Mouse (Mus musculus): Measurements from ENCODE around the gene Arhgap22.

Arhgap22 gene

DNA sequence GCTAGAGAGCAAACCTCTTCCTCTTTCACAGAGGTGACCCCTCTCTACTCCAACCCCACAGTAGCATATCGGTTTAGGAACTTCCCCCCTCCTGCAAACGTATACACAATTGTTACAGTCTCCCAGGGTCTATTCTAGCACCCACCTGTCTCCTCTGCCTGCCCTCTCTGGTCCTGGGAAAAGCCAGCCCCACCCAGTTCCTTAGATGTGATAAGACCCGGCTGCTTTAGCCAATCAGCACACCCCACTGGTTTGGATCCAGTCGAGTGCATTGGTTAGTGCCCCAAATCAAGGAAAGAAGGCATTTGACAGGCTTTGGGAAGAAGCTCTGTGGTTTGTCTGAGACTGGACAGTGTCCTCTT lies 922 bp downstream of the Arhgap22 start:
- no peak for DNase-seq (ENCODE audit: low spot score)

- DNase-seq (ENCODE audit: low spot score): no peak
Observed at GRCm38 (mm10) chr14:33215163-33215562, 1.3 kb downstream of the Arhgap22 start.

DNA sequence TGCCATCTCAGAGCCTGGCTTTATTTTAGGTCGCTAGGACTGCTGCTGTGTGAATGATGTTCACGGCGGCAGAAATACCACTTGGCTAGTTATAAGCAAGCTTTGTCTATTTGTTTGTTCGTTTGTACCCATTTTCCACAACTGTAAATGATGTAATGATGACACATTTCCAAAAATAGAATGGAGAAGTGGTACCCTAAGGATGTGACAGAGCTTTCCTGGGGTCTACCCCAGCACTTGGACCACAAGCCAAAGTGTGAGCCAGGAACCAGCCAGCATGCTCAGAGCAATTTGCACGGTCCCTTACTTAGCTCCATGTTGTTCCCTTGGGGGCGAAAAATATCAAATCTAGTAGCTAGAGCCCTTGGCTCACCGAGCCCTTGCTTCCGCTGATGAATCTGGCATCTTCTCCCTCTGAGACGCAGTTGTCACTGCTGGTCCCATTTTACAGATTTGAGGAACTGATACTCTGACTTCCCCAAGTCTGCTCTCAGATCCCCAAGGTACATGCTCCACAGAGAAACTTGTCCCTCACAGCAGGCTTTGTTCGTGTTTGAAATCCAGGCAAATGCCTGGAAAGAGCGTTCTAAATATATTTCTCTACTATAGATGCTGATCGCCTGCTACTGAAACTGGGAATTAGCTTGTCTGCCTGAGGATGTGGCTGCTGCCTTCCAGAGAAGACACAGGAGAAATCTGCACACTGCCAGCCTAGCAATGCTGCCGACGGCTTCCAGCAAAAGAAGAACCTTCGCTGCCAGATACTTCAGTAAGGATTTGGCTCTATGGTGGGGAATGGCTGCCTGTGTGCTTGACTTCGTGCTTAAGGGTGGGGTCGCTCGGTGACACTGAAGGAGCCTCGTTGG lies 2.8 kb downstream of the Arhgap22 start:
- no peak for DNase-seq (ENCODE audit: low spot score)

DNA sequence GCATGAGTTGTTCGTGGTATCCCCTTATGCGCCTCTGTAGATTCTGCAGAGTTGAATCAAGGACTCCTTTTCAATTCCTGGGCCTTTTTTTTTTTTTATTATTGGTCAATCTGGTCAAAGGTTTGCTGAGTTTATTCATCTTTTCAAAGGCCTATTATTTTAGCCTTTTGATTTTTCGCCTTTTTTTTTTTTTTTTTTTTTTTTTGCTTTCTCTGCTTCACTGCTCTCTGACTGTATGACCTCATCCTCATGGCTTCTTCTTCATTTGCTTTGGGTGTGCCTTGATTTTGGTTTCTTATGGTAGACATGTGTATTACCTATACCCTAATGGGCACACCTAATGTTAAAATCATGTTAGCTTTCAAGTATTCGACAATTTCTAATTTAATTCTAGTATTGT lies 11.4 kb downstream of the Arhgap22 start:
- no peak for DNase-seq (ENCODE audit: low spot score)

DNA sequence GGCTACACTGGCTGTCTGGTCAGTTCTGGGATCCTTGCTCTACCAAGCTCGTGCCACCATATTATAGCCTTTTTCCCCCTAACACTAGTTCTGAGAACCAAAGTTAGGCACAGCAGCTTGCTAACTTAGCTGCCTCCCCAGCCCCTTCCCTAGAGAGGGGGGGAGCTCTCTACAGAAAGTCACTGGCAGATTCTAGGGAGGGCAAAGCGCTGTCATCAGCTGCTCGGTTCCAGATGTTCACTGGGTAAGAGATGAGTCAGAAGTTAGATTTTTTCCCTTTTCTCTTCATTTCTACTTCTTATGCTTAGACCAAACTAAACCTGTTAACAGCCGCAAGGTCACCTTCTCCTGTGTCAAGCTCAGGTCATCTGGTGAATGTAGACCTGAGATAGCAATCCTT lies 16.8 kb downstream of the Arhgap22 start:
- no peak for DNase-seq (ENCODE audit: low spot score)

DNA sequence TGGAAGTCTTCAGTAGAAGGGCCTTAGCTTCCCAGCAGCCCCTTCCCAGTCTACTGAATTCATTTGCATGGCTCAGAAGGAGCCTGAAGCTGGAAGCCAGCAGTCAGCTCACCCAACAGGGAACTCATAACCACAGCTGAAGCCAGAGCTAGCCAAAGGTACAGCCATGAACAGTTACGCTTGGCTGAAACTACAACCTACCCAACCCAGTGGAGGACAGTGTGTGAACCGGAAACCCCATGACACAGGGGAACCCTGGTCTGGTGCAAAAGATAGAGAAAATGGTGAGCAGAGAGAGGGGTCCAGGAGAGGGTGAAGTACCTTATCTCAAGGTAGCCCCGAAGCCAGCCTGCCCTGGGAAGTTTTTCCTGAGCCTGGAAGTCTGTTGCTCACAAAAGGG lies 17.5 kb downstream of the Arhgap22 start:
- DNase-seq (ENCODE audit: low spot score): no peak

DNA sequence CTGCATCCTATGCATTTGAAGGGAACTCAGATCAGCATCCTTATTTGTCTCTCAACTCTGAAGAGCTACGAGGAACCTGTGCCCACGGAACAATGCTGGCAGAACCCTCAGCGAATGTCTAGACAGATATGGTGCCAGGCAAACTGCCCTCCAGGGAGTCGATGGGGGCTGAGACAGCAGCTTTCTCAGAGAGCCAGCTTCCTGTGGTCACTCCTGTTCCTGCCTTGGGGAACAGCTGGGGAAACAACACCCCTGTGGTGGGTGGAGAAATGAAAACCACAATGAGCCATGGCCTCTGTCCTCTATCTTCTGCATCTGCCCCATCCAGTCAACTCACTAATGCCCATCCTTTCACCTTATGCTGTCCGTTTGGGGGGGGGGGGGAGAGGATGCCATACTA lies 18.2 kb downstream of the Arhgap22 start:
- no peak for DNase-seq (ENCODE audit: low spot score)

DNA sequence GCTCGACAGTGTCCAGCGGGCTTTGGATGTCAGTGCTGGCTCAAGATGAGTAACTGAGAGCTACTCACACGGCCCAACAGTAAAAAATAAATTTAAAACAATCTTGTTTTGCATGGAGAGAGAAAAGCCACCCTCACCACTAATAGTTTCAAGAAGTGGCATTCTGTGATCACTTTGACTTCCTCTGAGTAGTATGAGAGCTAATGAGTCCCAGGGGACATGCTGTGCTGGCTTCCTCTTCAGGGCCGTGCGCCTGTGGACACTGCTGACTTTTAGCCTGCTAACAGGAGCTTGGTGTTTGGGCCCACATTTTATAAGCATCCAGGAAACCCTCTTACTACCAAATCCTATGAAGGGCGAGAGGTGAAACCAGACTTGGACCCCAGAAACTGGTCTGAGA lies 21.8 kb downstream of the Arhgap22 start:
- DNase-seq (ENCODE audit: low spot score): no peak

- DNase-seq (ENCODE audit: low spot score): no peak
Observed at GRCm38 (mm10) chr14:33240400-33240799, 26.6 kb downstream of the Arhgap22 start.

GRCm38 (mm10) chr14:33243261-33243660 lies 29.4 kb downstream of the Arhgap22 start:
- no peak for DNase-seq (ENCODE audit: low spot score)

DNA sequence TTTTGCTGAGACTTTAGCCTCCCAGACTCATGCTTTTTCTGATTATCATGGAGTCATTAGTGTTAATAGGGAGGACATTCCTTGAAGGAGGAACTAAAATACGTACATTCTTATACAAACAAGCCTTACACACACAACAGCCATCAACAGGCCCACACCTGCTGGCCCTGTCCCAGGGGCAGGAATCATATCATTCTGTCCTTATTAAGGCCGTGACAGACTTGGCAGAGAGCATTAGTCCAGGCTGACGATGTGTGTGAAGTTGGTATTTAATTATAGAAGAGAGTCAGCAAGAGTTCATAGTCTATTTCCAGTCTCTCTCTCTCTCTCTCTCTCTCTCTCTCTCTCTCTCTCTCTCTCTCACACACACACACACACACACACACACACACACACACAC lies 30.7 kb downstream of the Arhgap22 start:
- no peak for DNase-seq (ENCODE audit: low spot score)

- DNase-seq (ENCODE audit: low spot score): no peak
Observed at GRCm38 (mm10) chr14:33244946-33245345, 31.1 kb downstream of the Arhgap22 start.

- DNase-seq (ENCODE audit: low spot score): no peak
Observed at GRCm38 (mm10) chr14:33246476-33246875, 32.6 kb downstream of the Arhgap22 start.

- no peak for DNase-seq (ENCODE audit: low spot score)
Observed at GRCm38 (mm10) chr14:33247623-33248022, 33.8 kb downstream of the Arhgap22 start.

GRCm38 (mm10) chr14:33248741-33249140 lies 34.9 kb downstream of the Arhgap22 start:
- no peak for DNase-seq (ENCODE audit: low spot score)

DNA sequence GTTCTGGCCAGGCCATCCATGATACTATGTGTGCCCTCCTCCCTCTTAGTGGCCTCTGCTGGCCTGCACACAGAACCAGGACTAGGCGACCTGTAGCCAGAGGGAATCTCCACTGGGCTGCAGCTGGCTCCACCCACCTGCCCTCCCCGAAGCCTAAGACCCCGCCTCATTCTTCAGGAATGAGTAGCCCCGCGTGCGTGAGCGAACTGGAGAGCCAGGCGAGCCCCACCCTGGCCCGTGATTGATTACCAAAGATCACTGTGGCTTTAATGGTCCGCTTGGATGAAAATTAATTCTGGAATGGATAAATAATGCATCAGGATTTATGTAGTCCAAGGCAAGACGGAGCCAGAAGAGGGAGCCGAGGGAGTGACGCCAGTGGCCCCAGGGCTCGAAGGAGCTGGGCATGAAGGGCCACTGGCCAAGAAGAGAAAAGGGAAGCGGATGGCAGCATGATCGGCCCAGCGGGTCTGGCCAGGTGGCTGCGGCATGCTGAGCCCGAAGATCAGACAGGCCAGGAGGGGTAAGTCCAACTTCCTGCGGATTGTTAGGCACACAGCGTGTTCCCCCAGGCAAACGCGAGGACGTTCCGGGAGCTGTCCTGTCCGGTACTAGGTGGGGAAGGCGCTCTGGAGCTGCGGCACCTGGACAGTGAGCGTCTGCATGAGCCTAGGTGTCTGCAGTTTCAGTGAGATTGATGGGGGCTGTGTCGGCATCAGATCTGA lies 36.6 kb downstream of the Arhgap22 start:
- no peak for DNase-seq (ENCODE audit: low spot score)

- no peak for DNase-seq (ENCODE audit: low spot score)
Observed at GRCm38 (mm10) chr14:33250956-33251745, 37.3 kb downstream of the Arhgap22 start.

DNA sequence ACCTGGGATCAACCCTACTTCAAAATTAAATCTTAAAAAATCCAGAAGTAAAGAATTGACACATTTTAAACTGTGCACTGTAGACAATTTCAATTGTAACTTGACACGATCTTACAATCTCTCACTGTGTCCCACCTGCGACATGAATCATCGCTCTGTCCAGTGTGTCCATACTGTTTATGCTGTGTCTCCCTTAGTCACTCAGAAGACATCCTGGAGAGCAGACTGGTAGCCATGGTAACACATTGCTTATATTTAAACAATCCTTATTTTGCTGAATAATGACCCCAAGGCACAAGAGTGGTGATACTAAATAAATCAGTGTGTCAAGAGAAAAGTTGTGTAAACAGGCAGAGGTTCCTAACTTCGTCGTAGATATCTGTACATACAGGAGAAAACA lies 44.4 kb downstream of the Arhgap22 start:
- DNase-seq (ENCODE audit: low spot score): no peak

- no peak for DNase-seq (ENCODE audit: low spot score)
Observed at GRCm38 (mm10) chr14:33260131-33260530, 46.3 kb downstream of the Arhgap22 start.

DNA sequence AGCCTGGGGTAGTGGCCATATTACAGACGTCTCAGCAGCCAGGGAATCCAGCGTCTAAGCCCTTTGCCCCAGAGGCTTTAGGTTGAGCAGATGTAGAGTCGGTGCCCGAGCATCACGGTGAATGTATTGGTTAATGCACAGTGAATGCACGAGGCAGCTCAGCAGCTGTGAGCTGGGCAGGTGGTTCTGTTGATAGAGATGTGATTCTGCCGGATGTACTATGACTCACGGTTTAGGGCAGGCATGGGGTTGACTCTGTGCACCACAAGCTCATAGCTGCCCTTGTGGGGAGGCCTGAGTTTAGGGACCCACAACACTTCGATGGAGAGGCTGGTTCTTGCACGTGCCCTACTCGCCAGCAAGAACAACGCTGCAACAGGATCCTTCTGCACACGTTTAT lies 51.0 kb downstream of the Arhgap22 start:
- DNase-seq (ENCODE audit: low spot score): no peak

DNA sequence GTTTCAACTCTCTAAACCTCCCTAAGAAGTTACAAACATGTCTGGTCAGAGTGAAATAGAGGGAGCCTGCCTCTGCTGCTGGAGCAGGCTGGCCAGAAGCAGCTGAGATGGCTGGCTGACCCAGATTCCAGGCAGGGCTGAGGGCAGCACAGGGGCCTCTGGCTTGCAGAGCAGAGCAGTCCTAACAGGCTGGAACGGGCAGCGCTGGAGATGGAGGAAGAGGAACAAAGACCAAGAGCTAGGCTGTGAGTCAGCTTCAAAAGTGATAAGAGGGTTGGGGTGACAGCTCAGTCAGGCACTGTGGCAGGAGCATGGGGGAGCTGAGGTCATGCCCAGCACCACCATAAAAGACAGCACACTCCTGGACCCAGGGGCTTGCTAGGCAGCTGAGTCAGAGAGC lies 62.4 kb downstream of the Arhgap22 start:
- no peak for DNase-seq (ENCODE audit: low spot score)

DNA sequence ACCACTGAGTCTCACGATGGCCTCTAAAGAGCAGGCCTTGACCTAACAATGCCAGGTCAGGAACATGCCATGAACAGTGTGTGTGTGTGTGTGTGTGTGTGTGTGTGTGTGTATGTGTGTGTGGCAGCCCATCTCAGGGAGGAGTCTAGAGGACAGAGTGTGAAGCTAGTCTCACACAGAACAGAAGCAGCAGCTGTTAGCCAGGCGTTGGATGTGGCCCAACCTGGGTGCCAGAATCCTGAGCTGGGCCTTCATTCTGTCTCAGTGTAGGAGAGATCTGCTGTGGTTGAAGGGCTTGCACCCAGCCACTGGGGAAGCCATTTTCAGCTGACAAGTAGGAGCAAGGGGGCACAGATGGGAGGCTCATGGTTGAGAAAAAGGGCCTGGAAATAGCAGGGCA lies 64.5 kb downstream of the Arhgap22 start:
- no peak for DNase-seq (ENCODE audit: low spot score)

- DNase-seq (ENCODE audit: low spot score): no peak
Observed at GRCm38 (mm10) chr14:33280921-33281320, 67.1 kb downstream of the Arhgap22 start.

Data from urinary bladder, postnatal 10 days (tissue).